Mouse (Mus musculus) C2C12 (cell line): ENCODE results near the gene Gse1.

Experiments used
- CTCF ChIP-seq: IDR thresholded peaks from one replicate; pipeline ENCODE4 v1.5.1; 2011; ENCODE audit not compliant: control insufficient read depth, insufficient read depth, insufficient read length
- MAX ChIP-seq: IDR thresholded peaks from one replicate; pipeline ENCODE4 v1.6.1; 2011; ENCODE audit warnings: mild to moderate bottlenecking, control low read depth
- MYOD1 ChIP-seq: IDR thresholded peaks from one replicate; pipeline ENCODE4 v1.6.1; 2011; ENCODE audit warnings: low read depth; ENCODE audit not compliant: control insufficient read depth, insufficient read length
- MYOG ChIP-seq: IDR thresholded peaks from one replicate; pipeline ENCODE4 v1.6.1; 2011; ENCODE audit not compliant: control insufficient read depth, insufficient read length; ENCODE audit errors: extremely low read depth
- USF1 ChIP-seq: IDR thresholded peaks from one replicate; pipeline ENCODE4 v1.6.1; 2011; ENCODE audit warnings: low read depth, mild to moderate bottlenecking, control low read depth, moderate library complexity

DNA sequence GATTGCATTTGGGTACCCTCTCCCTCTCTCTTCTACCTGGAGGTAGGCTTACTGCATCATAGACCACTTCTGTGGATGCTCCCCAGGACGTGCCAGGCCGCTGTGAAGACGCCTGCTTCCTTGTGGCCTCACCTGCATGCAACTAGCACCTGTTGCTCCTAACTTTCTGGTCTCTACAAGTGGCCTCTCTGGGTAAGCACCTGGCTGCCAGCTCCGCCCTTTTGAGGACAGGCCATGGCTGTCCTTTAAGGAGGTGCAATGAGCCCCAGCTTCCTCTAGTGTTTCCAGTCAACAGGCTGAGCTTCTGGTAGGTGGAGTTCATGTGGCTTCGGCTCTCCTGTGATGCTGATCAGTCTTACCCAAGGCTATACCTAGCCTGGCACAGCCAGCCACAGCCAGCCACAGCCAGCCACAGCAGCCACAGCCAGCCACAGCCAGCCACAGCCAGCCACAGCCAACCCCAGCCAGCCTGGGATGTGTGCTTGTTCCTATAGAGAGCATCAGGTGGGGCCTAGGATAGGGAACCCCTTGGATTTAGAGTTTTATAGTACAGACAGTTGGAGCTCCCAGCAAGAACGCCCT lies 27.2 kb downstream of the Gse1 start:
- TF ChIP-seq CTCF: no peak
- TF ChIP-seq MAX: no peak
- TF ChIP-seq MYOD1: no peak
- TF ChIP-seq MYOG: no peak
- TF ChIP-seq USF1: no peak
